Mouse (Mus musculus): ENCODE results near the gene Gnaq.
"Not testable (repeated sequence)": the region's sequence is repeated elsewhere in the genome, so short reads cannot be mapped to it uniquely, and the experiment has no call there.

Gene Gnaq

GRCm38 (mm10) chr19:16261631-16262030 lies 129.0 kb downstream of the Gnaq start:
- peak; percentile 30 for DNase-seq

GRCm38 (mm10) chr19:16262340-16262739 lies 129.7 kb downstream of the Gnaq start:
- no peak for DNase-seq

GRCm38 (mm10) chr19:16267362-16267761 lies 134.7 kb downstream of the Gnaq start:
- DNase-seq: not testable (repeated sequence)

- DNase-seq: no peak
Measured at GRCm38 (mm10) chr19:16270236-16270635, 137.6 kb downstream of the Gnaq start.

- DNase-seq: no peak
Measured at GRCm38 (mm10) chr19:16271002-16271401, 138.4 kb downstream of the Gnaq start.

GRCm38 (mm10) chr19:16273021-16273420 lies 140.4 kb downstream of the Gnaq start:
- DNase-seq: no peak

- DNase-seq: no peak
Measured at GRCm38 (mm10) chr19:16280231-16280630, 147.6 kb downstream of the Gnaq start.

- no peak for DNase-seq
Measured at GRCm38 (mm10) chr19:16285051-16286028, 152.7 kb downstream of the Gnaq start.

- DNase-seq: peak; percentile 53
Measured at GRCm38 (mm10) chr19:16286451-16287175, 154.0 kb downstream of the Gnaq start.

- DNase-seq: no peak
Measured at GRCm38 (mm10) chr19:16287307-16287706, 154.7 kb downstream of the Gnaq start.

GRCm38 (mm10) chr19:16287971-16288370 lies 155.3 kb downstream of the Gnaq start:
- no peak for DNase-seq

- DNase-seq: no peak
Measured at GRCm38 (mm10) chr19:16291088-16291487, 158.5 kb downstream of the Gnaq start.

- no peak for DNase-seq
Measured at GRCm38 (mm10) chr19:16292056-16292608, 159.5 kb downstream of the Gnaq start.

GRCm38 (mm10) chr19:16292978-16293377 lies 160.3 kb downstream of the Gnaq start:
- no peak for DNase-seq

- DNase-seq: no peak
Measured at GRCm38 (mm10) chr19:16300413-16300812, 167.8 kb downstream of the Gnaq start.

- DNase-seq: no peak
Measured at GRCm38 (mm10) chr19:16301336-16301735, 168.7 kb downstream of the Gnaq start.

GRCm38 (mm10) chr19:16309031-16309430 lies 176.4 kb downstream of the Gnaq start:
- no peak for DNase-seq

- peak; percentile 58 for DNase-seq
Measured at GRCm38 (mm10) chr19:16314295-16314821, 181.7 kb downstream of the Gnaq start.

GRCm38 (mm10) chr19:16315525-16315924 lies 182.9 kb downstream of the Gnaq start:
- no peak for DNase-seq

GRCm38 (mm10) chr19:16318128-16318811 lies 185.6 kb downstream of the Gnaq start:
- DNase-seq: no peak

GRCm38 (mm10) chr19:16319986-16320385 lies 187.4 kb downstream of the Gnaq start:
- no peak for DNase-seq

- no peak for DNase-seq
Measured at GRCm38 (mm10) chr19:16322986-16323385, 190.4 kb downstream of the Gnaq start.

- no peak for DNase-seq
Measured at GRCm38 (mm10) chr19:16324239-16324638, 191.6 kb downstream of the Gnaq start.
